Mouse (Mus musculus): ENCODE results near the gene Ncaph. TPM values are rescaled to one million over a fixed set of nuclear protein-coding genes. Genes with fewer than 3 reads are reported as not detected.

Gene Ncaph
- polyA plus RNA-seq (2015; fragmentation: Nextera tagmentation; extraction: Ambion mirVana): 15.4 and 18.2 TPM in 2 replicates

GRCm38 (mm10) chr2:127133621-127134461 lies at the start of gene Ncaph:
TSS of gene Ncaph (minus strand) at chr2:127133954.

DNA sequence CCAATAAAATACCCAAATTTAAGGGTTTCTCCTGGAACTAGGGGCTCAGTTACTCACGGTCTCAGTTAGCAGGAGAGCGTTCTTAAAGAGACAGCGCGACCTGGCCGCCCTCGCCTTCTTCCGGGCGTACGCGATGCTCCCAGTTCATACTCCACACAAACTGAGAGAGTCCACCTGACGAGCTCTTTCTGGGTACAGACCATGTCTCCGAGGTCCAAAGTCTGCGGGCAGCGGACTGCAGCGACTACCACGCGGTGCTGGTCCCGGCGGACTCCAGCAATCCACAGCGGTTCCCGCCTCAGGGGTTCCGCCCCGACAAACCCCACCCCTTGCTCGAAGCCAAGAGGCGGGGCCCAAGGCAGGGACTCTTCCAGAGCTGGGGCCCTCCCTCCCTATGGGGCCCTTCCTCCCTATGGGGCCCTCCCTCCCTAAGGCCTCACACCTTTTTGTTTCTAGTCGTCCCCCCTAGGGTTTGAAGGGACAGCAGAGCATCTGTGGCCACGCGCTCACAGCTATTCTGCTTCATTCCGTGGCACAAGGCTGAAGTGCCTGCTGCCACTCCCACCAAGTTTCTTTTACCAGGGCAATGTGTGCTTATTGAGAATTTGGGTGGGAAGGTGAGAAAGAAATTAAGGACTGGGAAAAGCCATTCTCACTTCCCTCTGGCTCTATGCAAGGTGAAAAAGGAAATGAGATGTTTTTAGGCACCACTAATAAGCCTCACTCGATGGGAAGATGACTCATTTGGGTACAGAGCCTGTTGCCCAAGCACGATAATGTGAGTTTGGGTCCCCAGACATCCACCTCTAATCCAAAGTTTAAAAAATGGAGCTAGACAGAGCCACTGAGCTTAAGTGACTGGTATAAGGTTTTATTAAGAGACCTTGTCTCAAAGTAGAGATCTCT lies 9.7 kb upstream of the Ncaph start, which contains the start of gene Itpripl1:
TSS of gene Itpripl1 (minus strand) at position 285 of the 906 bp plus-strand sequence.

DNA sequence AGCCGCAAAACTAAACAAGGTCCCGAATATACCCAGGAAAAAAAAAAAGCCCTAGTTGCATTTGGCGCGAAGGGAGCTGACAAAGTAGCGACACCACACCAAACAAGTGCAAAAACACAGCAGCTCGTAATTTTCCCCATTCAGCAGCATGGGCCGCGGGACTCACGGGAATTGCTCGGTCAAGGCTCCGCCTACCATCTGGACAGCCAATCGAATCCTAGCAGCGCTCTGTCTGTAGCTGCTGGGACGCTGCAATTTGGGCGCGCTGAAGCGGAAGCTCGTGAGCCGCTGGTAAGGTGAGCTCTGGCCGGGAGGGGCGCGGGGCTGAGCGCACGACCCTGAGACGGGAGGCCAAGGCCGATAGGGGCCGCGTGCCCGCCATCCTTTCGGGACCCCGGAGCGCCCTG lies 63.3 kb downstream of the Ncaph start, which contains the start of gene Blvra:
TSS of gene Blvra (plus strand) at position 231 of the 407 bp plus-strand sequence.

Other genes with a start within 250 kb of the Ncaph start
- 33.6 and 63.9 TPM in 2 replicates for gene Sppl2a, start 200.7 kb downstream of the Ncaph start, polyA plus RNA-seq (2015; fragmentation: Nextera tagmentation; extraction: Ambion mirVana)
- 5.4 and 6.6 TPM in 2 replicates for gene Ap4e1, start 125.2 kb downstream of the Ncaph start, polyA plus RNA-seq (2015; fragmentation: Nextera tagmentation; extraction: Ambion mirVana)
- 52.9 and 55.5 TPM in 2 replicates for gene Blvra, start 63.3 kb downstream of the Ncaph start, polyA plus RNA-seq (2015; fragmentation: Nextera tagmentation; extraction: Ambion mirVana)
- 10.5 and 11.5 TPM in 2 replicates for gene Itpripl1, start 9.5 kb upstream of the Ncaph start, polyA plus RNA-seq (2015; fragmentation: Nextera tagmentation; extraction: Ambion mirVana)
- gene 1810024B03Rik, start 74.3 kb upstream of the Ncaph start, polyA plus RNA-seq (2015; fragmentation: Nextera tagmentation; extraction: Ambion mirVana): 4.8 and 5.7 TPM in 2 replicates
- 18.6 and 21.2 TPM in 2 replicates for gene Snrnp200, start 74.4 kb upstream of the Ncaph start, polyA plus RNA-seq (2015; fragmentation: Nextera tagmentation; extraction: Ambion mirVana)
- gene Ciao1, start 113.9 kb upstream of the Ncaph start, polyA plus RNA-seq (2015; fragmentation: Nextera tagmentation; extraction: Ambion mirVana): 70.2 and 86.0 TPM in 2 replicates
- gene Tmem127, start 114.0 kb upstream of the Ncaph start, polyA plus RNA-seq (2015; fragmentation: Nextera tagmentation; extraction: Ambion mirVana): 32.7 and 33.1 TPM in 2 replicates
- gene Stard7, start 136.3 kb upstream of the Ncaph start, polyA plus RNA-seq (2015; fragmentation: Nextera tagmentation; extraction: Ambion mirVana): 45.3 and 78.6 TPM in 2 replicates
- gene Dusp2, start 202.2 kb upstream of the Ncaph start, polyA plus RNA-seq (2015; fragmentation: Nextera tagmentation; extraction: Ambion mirVana): 2.6 TPM in 2 replicates
- not detected in 2 replicates for gene Astl, start 204.7 kb upstream of the Ncaph start, polyA plus RNA-seq (2015; fragmentation: Nextera tagmentation; extraction: Ambion mirVana)
- 1.6 and 1.9 TPM in 2 replicates for gene Adra2b, start 229.3 kb upstream of the Ncaph start, polyA plus RNA-seq (2015; fragmentation: Nextera tagmentation; extraction: Ambion mirVana)